Mouse (Mus musculus): ENCODE data around the gene Chl1. TPM values are rescaled to one million over a fixed set of nuclear protein-coding genes. Genes with fewer than 3 reads are reported as not detected.

Chl1 gene
- polyA plus RNA-seq, 1 experiment from 2014 or later, result 16.3 TPM

DNA sequence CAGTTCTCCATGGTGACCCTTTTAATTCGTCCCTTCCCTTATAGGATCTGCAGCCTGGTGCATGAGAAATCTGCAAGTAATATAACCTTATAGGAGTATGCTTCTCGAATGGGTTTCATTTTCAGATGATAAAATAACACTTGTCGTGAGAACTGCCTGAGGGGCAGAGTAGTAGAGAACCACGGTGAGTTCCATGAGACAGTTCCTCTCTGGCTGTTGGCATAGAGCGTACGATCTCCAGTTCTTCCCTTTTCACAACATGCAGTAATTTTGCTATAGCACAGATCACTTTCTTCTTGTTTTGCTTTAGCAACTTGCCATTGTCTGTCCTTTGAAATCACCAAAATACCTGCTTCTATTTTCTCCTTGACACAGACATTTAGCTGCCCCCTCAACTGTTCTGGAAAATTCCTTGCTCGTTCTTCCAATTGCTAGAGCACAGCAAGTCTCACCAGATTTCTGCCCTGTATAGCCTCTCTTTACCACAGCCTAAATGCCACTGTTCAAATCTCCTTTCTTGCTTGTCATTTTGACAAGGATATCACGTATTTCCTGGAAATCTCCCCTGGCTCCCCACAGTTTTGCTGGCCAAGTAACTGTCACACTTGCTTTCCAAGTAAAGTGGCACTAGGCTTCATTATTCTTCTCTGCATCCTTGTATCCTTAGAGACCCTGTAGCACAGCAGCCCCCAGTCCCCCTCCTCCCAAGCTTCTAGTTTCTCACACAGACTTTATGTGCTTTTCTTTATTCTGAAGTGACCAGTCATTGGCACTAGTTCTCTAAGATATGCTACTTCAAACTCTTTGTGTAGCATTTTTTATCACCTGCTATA lies 16.8 kb downstream of the Chl1 start:
- H3K9ac ChIP-seq (ENCODE audit: low read length), result no peak overlapping the region
- H3K36me3 ChIP-seq (ENCODE audit: control insufficient read depth, insufficient read depth, low read length), result no peaks in the 10 kb centered on the region
- no peaks in the 10 kb centered on the region for H3K4me1 ChIP-seq (replicated peaks; ENCODE audit: control insufficient read depth, insufficient read depth)
- ATAC-seq (ENCODE audit: low FRiP score, low TSS enrichment) (no peak), DNase-seq (ENCODE audit: low spot score) (no peak)
- H3K4me2 ChIP-seq (replicated peaks; ENCODE audit: low read depth), result no peak overlapping the region
- no peak overlapping the region for H3K4me3 ChIP-seq (ENCODE audit: low read depth, low read length)
- WGBS, result 79% methylated on average over 8 of the region's 8 CpGs
- no peaks in the 10 kb centered on the region for H3K27me3 ChIP-seq (ENCODE audit: control insufficient read depth, insufficient read depth, low read length)
- H3K27ac ChIP-seq (replicated peaks), result no peak overlapping the region
- H3K9me3 ChIP-seq (ENCODE audit: control insufficient read depth, low read length), result no peaks in the 10 kb centered on the region
- TF ChIP-seq CTCF (IDR thresholded peaks at IDR 0.05; ENCODE audit: low read depth) (no peak), EP300 (optimal IDR thresholded peaks at IDR 0.05) (no peak)

DNA sequence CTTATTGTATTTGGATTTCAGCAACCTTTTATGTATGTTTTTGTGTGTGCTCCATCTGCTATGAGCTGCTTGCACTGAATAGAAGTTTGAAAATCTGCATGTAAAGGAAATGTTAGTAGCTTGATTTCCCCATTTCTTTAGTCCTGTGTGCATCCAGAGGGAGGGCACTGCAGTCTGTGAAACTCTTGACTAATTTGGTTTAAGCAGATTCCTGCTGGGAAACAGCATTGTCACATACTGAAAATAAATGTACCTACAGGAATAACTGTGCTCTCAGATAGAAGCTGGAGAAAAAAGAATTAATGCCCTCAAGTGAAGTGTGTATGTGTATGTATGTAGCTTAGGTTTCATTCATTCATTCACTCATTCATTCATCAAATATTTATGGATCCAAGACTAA lies 22.7 kb downstream of the Chl1 start:
- no peak for ATAC-seq (ENCODE audit: low FRiP score, low TSS enrichment)
- no peak for TF ChIP-seq CTCF (IDR thresholded peaks at IDR 0.05; ENCODE audit: low read depth)
- TF ChIP-seq EP300 (optimal IDR thresholded peaks at IDR 0.05), result no peak
- no peak overlapping the region for H3K4me3 ChIP-seq (ENCODE audit: low read depth, low read length)

DNA sequence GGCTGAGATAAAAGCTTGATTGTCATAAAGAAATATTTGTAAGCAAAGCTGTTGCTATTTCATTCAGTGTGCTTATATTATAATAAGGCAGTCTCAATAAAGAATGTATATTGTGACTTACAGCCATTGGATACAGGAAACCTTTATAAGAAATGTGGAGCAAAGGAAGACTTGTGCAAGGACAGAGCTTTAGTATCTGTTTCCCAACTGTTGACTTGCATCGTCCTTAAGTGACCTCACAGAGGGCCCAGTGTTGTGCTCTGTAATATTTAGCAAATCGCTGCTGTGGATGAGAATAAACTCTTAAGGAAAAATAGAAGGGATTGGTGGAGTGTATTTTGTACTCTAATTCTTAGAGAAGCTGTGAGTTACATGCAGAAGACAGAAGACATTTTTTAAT lies 23.6 kb downstream of the Chl1 start:
- Histone ChIP-seq H3K36me3 (ENCODE audit: control insufficient read depth, insufficient read depth, low read length) (no peaks in the 10 kb centered on the region), H3K4me3 (ENCODE audit: low read depth, low read length) (no peak overlapping the region), H3K9ac (ENCODE audit: low read length) (no peak overlapping the region), H3K27ac (replicated peaks) (no peak overlapping the region), H3K4me1 (replicated peaks; ENCODE audit: control insufficient read depth, insufficient read depth) (no peaks in the 10 kb centered on the region), H3K27me3 (ENCODE audit: control insufficient read depth, insufficient read depth, low read length) (no peaks in the 10 kb centered on the region), H3K9me3 (ENCODE audit: control insufficient read depth, low read length) (no peaks in the 10 kb centered on the region), H3K4me2 (replicated peaks; ENCODE audit: low read depth) (no peak overlapping the region)
- 82% methylated on average over 2 of the region's 2 CpGs for WGBS
- ATAC-seq (ENCODE audit: low FRiP score, low TSS enrichment) (no peak), DNase-seq (ENCODE audit: low spot score) (no peak)
- TF ChIP-seq EP300 (optimal IDR thresholded peaks at IDR 0.05), result no peak
- TF ChIP-seq CTCF (IDR thresholded peaks at IDR 0.05; ENCODE audit: low read depth), result no peak

More for the DNA sequence above, 22.7 kb downstream of the Chl1 start:
- Histone ChIP-seq H3K36me3 (ENCODE audit: control insufficient read depth, insufficient read depth, low read length) (no peaks in the 10 kb centered on the region), H3K4me2 (replicated peaks; ENCODE audit: low read depth) (no peak overlapping the region), H3K27me3 (ENCODE audit: control insufficient read depth, insufficient read depth, low read length) (no peaks in the 10 kb centered on the region), H3K4me1 (replicated peaks; ENCODE audit: control insufficient read depth, insufficient read depth) (no peaks in the 10 kb centered on the region), H3K27ac (replicated peaks) (no peak overlapping the region), H3K9me3 (ENCODE audit: control insufficient read depth, low read length) (no peaks in the 10 kb centered on the region), H3K9ac (ENCODE audit: low read length) (no peak overlapping the region)
- no peak for DNase-seq (ENCODE audit: low spot score)

DNA sequence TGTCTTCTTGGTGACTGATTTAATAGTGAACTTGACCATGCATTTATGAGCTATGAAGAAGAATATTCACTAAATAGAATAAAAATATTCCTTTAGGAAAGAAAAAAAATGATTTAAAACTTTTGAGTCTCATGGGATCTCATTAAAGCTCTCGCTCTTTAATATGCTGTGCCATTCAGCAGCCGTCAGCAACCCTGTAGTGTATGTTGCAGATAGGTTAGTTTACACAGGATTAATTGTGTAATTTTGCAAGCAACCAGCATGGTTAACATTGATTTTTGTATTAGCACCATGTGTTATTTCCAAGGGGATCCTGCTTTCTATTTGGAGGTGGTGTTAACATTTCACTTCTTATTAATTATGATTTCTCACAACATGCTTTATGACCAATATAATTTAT lies 32.2 kb downstream of the Chl1 start:
- 89% methylated on average over 2 of the region's 2 CpGs for WGBS

DNA sequence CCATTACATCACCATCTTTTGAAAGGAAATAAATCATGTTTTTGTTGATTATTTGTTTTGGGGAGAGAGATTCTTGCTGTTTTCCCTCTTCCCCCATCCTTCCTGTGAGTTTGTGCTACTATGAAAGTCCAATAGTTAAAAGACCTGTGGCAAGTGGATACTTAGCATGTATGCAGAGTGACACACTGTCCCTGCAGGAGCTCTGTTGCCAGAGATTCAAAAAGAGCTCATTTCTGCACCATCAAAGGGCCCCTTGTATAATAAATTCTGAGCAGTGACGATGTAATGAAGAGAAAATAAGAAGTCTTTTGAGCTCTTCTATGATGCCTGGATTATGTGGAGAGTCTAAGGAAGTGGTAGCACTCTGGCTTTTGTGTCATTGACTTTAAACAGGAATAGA lies 33.4 kb downstream of the Chl1 start:
- Histone ChIP-seq H3K27ac (replicated peaks) (no peak overlapping the region), H3K9me3 (ENCODE audit: control insufficient read depth, low read length) (no peaks in the 10 kb centered on the region), H3K4me1 (replicated peaks; ENCODE audit: control insufficient read depth, insufficient read depth) (no peaks in the 10 kb centered on the region), H3K27me3 (ENCODE audit: control insufficient read depth, insufficient read depth, low read length) (no peaks in the 10 kb centered on the region), H3K9ac (ENCODE audit: low read length) (no peak overlapping the region), H3K36me3 (ENCODE audit: control insufficient read depth, insufficient read depth, low read length) (no peaks in the 10 kb centered on the region), H3K4me2 (replicated peaks; ENCODE audit: low read depth) (no peak overlapping the region), H3K4me3 (ENCODE audit: low read depth, low read length) (no peak overlapping the region)
- 50% methylated on average over 1 of the region's 1 CpGs for WGBS
- ATAC-seq (ENCODE audit: low FRiP score, low TSS enrichment) (no peak), DNase-seq (ENCODE audit: low spot score) (no peak)
- TF ChIP-seq EP300 (optimal IDR thresholded peaks at IDR 0.05) (no peak), CTCF (IDR thresholded peaks at IDR 0.05; ENCODE audit: low read depth) (no peak)

More for the DNA sequence above, 32.2 kb downstream of the Chl1 start:
- Histone ChIP-seq H3K27ac (replicated peaks) (no peak overlapping the region), H3K4me3 (ENCODE audit: low read depth, low read length) (no peak overlapping the region), H3K9me3 (ENCODE audit: control insufficient read depth, low read length) (no peaks in the 10 kb centered on the region), H3K4me2 (replicated peaks; ENCODE audit: low read depth) (no peak overlapping the region), H3K36me3 (ENCODE audit: control insufficient read depth, insufficient read depth, low read length) (no peaks in the 10 kb centered on the region), H3K9ac (ENCODE audit: low read length) (no peak overlapping the region), H3K27me3 (ENCODE audit: control insufficient read depth, insufficient read depth, low read length) (no peaks in the 10 kb centered on the region), H3K4me1 (replicated peaks; ENCODE audit: control insufficient read depth, insufficient read depth) (no peaks in the 10 kb centered on the region)
- ATAC-seq (ENCODE audit: low FRiP score, low TSS enrichment) (no peak), DNase-seq (ENCODE audit: low spot score) (no peak)
- TF ChIP-seq EP300 (optimal IDR thresholded peaks at IDR 0.05) (no peak), CTCF (IDR thresholded peaks at IDR 0.05; ENCODE audit: low read depth) (no peak)

DNA sequence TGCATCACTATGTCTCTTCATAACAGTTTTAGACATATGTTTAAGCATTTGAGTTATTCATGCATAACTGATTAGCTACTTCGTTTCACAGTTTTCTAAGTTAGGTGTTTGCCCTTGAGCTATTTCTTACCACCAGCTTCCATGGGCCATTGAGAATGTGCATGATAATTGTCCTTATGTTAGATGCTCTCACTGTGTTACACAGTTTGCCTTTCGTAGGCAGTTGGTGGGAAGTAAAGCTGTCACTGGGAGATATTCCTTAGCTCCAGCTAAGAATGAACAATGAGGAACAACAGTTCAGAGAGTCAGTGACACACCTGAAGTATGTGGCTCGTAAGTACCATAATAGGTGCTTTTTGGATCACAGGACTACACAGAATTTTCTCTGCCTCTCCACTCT lies 35.9 kb downstream of the Chl1 start:
- H3K36me3 ChIP-seq (ENCODE audit: control insufficient read depth, insufficient read depth, low read length), result no peaks in the 10 kb centered on the region
- no peaks in the 10 kb centered on the region for H3K9me3 ChIP-seq (ENCODE audit: control insufficient read depth, low read length)
- DNase-seq (ENCODE audit: low spot score), result no peak
- TF ChIP-seq EP300 (optimal IDR thresholded peaks at IDR 0.05), result no peak
- no peak for TF ChIP-seq CTCF (IDR thresholded peaks at IDR 0.05; ENCODE audit: low read depth)
- 75% methylated on average over 3 of the region's 3 CpGs for WGBS
- ATAC-seq (ENCODE audit: low FRiP score, low TSS enrichment), result no peak
- no peak overlapping the region for H3K27ac ChIP-seq (replicated peaks)
- H3K4me3 ChIP-seq (ENCODE audit: low read depth, low read length), result no peak overlapping the region
- no peak overlapping the region for H3K9ac ChIP-seq (ENCODE audit: low read length)
- H3K4me2 ChIP-seq (replicated peaks; ENCODE audit: low read depth), result no peak overlapping the region
- H3K27me3 ChIP-seq (ENCODE audit: control insufficient read depth, insufficient read depth, low read length), result no peaks in the 10 kb centered on the region
- no peaks in the 10 kb centered on the region for H3K4me1 ChIP-seq (replicated peaks; ENCODE audit: control insufficient read depth, insufficient read depth)
